Mouse (Mus musculus): Measurements from ENCODE around the gene Zmat1. TPM values are rescaled to one million over a fixed set of nuclear protein-coding genes. Genes with fewer than 3 reads are reported as not detected.
A peak's percentile ranks its signal among the peaks of the same experiment; 100 is the strongest.
"Not testable (repeated sequence)": the region's sequence is repeated elsewhere in the genome, so short reads cannot be mapped to it uniquely, and the experiment has no call there.

Zmat1 gene
- total RNA-seq (2021), result 13.8 and 14.5 TPM in 2 replicates
- long read RNA-seq, partial matches to known transcripts, result 1 of 5 reads
- long read RNA-seq, other reads (novel, unspliced or antisense), result 2 of 5 reads

GRCm38 (mm10) chrX:135008720-135009470, at the start of gene Zmat1:
Gene Zmat1, minus strand, starts transcription at chrX:135009209.
- DNase-seq, result peak; percentile 81

- DNase-seq, result not testable (repeated sequence)
Observed at GRCm38 (mm10) chrX:135053939-135054338, 44.9 kb upstream of the Zmat1 start.

- peak; percentile 2 for DNase-seq
Observed at GRCm38 (mm10) chrX:135035962-135036375, 27.0 kb upstream of the Zmat1 start.

GRCm38 (mm10) chrX:135025135-135025534, 16.1 kb upstream of the Zmat1 start:
- DNase-seq, result no peak

GRCm38 (mm10) chrX:135011381-135011780, 2.4 kb upstream of the Zmat1 start:
- no peak for DNase-seq

- DNase-seq, result no peak
Observed at GRCm38 (mm10) chrX:135009471-135009815, 434 bp upstream of the Zmat1 start.

GRCm38 (mm10) chrX:135008021-135008420, 988 bp downstream of the Zmat1 start:
- DNase-seq, result no peak

- no peak for DNase-seq
Observed at GRCm38 (mm10) chrX:134964546-134964945, 44.5 kb downstream of the Zmat1 start, which contains the start of gene Nxf2. Gene Nxf2, minus strand, starts transcription at chrX:134964754.

- DNase-seq, result peak; percentile 48
Observed at GRCm38 (mm10) chrX:134963305-134964094, 45.5 kb downstream of the Zmat1 start.

- DNase-seq, result peak; percentile 26
Observed at GRCm38 (mm10) chrX:134930361-134930760, 78.6 kb downstream of the Zmat1 start.

- DNase-seq, result no peak
Observed at GRCm38 (mm10) chrX:134929927-134930326, 79.1 kb downstream of the Zmat1 start.

- no peak for DNase-seq
Observed at GRCm38 (mm10) chrX:134925058-134925457, 84.0 kb downstream of the Zmat1 start.

- DNase-seq, result no peak
Observed at GRCm38 (mm10) chrX:134923675-134924424, 85.2 kb downstream of the Zmat1 start.

Other genes starting within 250 kb of the Zmat1 start
- gene Armcx2, start 200.0 kb downstream of the Zmat1 start, total RNA-seq (2021), result 36.3 and 44.4 TPM in 2 replicates
- not detected in 2 replicates for gene Nxf2, start 44.5 kb downstream of the Zmat1 start, total RNA-seq (2021)
- gene Gm15023, start 168.4 kb upstream of the Zmat1 start, total RNA-seq (2021), result not detected in 2 replicates
- 3.1 and 4.1 TPM in 2 replicates for gene Tceal6, start 201.5 kb upstream of the Zmat1 start, total RNA-seq (2021)